Mouse (Mus musculus): ENCODE measurements around the gene Sp7.

Gene Sp7

GRCm38 (mm10) chr15:102377163-102377543 is 10.2 kb upstream of the Sp7 start:
- Histone ChIP-seq H3K4me1 (replicated peaks; ENCODE audit: low read depth, low read length) (peaks cover 34% of the 10 kb centered on the region), H3K9me3 (ENCODE audit: low read length) (no peaks in the 10 kb centered on the region), H3K27me3 (ENCODE audit: insufficient read depth, low read length) (peaks cover 51% of the 10 kb centered on the region), H3K4me3 (replicated peaks; ENCODE audit: low read length) (peak overlapping the region; percentile 87), H3K36me3 (ENCODE audit: insufficient read depth, low read length) (no peaks in the 10 kb centered on the region)
- TF ChIP-seq CTCF (conservative IDR thresholded peaks at IDR 0.05; ENCODE audit: low read length) (peak; percentile 35), POU5F1 (IDR thresholded peaks at IDR 0.05; ENCODE audit: borderline replicate concordance, low read length) (no peak), NANOG (IDR thresholded peaks at IDR 0.05; ENCODE audit: borderline replicate concordance, low read length) (no peak)

- H3K4me3 ChIP-seq (replicated peaks; ENCODE audit: low read length): peak overlapping the region; percentile 87
- H3K36me3 ChIP-seq (ENCODE audit: insufficient read depth, low read length): no peaks in the 10 kb centered on the region
- TF ChIP-seq NANOG (IDR thresholded peaks at IDR 0.05; ENCODE audit: borderline replicate concordance, low read length) (no peak), POU5F1 (IDR thresholded peaks at IDR 0.05; ENCODE audit: borderline replicate concordance, low read length) (no peak), CTCF (conservative IDR thresholded peaks at IDR 0.05; ENCODE audit: low read length) (no peak)
- peaks cover 34% of the 10 kb centered on the region for H3K4me1 ChIP-seq (replicated peaks; ENCODE audit: low read depth, low read length)
- peaks cover 56% of the 10 kb centered on the region for H3K27me3 ChIP-seq (ENCODE audit: insufficient read depth, low read length)
- H3K9me3 ChIP-seq (ENCODE audit: low read length): no peaks in the 10 kb centered on the region
Measured at GRCm38 (mm10) chr15:102376453-102377162, 9.6 kb upstream of the Sp7 start.

- Histone ChIP-seq H3K27me3 (ENCODE audit: insufficient read depth, low read length) (peaks cover 88% of the 10 kb centered on the region), H3K36me3 (ENCODE audit: insufficient read depth, low read length) (no peaks in the 10 kb centered on the region), H3K4me1 (replicated peaks; ENCODE audit: low read depth, low read length) (peaks cover 43% of the 10 kb centered on the region), H3K4me3 (replicated peaks; ENCODE audit: low read length) (peak overlapping the region; percentile 68), H3K9me3 (ENCODE audit: low read length) (no peaks in the 10 kb centered on the region)
- TF ChIP-seq CTCF (conservative IDR thresholded peaks at IDR 0.05; ENCODE audit: low read length) (no peak), NANOG (IDR thresholded peaks at IDR 0.05; ENCODE audit: borderline replicate concordance, low read length) (no peak), POU5F1 (IDR thresholded peaks at IDR 0.05; ENCODE audit: borderline replicate concordance, low read length) (no peak)
Measured at GRCm38 (mm10) chr15:102370727-102371126, 3.7 kb upstream of the Sp7 start.

GRCm38 (mm10) chr15:102369972-102370371 is 3.0 kb upstream of the Sp7 start:
- peaks cover 44% of the 10 kb centered on the region for H3K4me1 ChIP-seq (replicated peaks; ENCODE audit: low read depth, low read length)
- TF ChIP-seq CTCF (conservative IDR thresholded peaks at IDR 0.05; ENCODE audit: low read length) (no peak), NANOG (IDR thresholded peaks at IDR 0.05; ENCODE audit: borderline replicate concordance, low read length) (no peak)
- H3K4me3 ChIP-seq (replicated peaks; ENCODE audit: low read length): peak overlapping the region; percentile 68
- H3K27me3 ChIP-seq (ENCODE audit: insufficient read depth, low read length): peaks cover 88% of the 10 kb centered on the region
- H3K9me3 ChIP-seq (ENCODE audit: low read length): no peaks in the 10 kb centered on the region
- H3K36me3 ChIP-seq (ENCODE audit: insufficient read depth, low read length): no peaks in the 10 kb centered on the region

- no peak for TF ChIP-seq CTCF (conservative IDR thresholded peaks at IDR 0.05; ENCODE audit: low read length)
- TF ChIP-seq NANOG (IDR thresholded peaks at IDR 0.05; ENCODE audit: borderline replicate concordance, low read length): no peak
- TF ChIP-seq POU5F1 (IDR thresholded peaks at IDR 0.05; ENCODE audit: borderline replicate concordance, low read length): no peak
- Histone ChIP-seq H3K4me3 (replicated peaks; ENCODE audit: low read length) (peak overlapping the region; percentile 26; the same call in 1 of the 2 replicates), H3K36me3 (ENCODE audit: insufficient read depth, low read length) (no peaks in the 10 kb centered on the region), H3K27me3 (ENCODE audit: insufficient read depth, low read length) (peaks cover 92% of the 10 kb centered on the region), H3K9me3 (ENCODE audit: low read length) (no peaks in the 10 kb centered on the region), H3K4me1 (replicated peaks; ENCODE audit: low read depth, low read length) (peaks cover 40% of the 10 kb centered on the region)
Measured at GRCm38 (mm10) chr15:102366238-102366637, 744 bp downstream of the Sp7 start.

- H3K27me3 ChIP-seq (ENCODE audit: insufficient read depth, low read length): peaks cover 88% of the 10 kb centered on the region
- H3K36me3 ChIP-seq (ENCODE audit: insufficient read depth, low read length): no peaks in the 10 kb centered on the region
- H3K4me3 ChIP-seq (replicated peaks; ENCODE audit: low read length): no peak overlapping the region
- no peaks in the 10 kb centered on the region for H3K9me3 ChIP-seq (ENCODE audit: low read length)
- H3K4me1 ChIP-seq (replicated peaks; ENCODE audit: low read depth, low read length): peaks cover 24% of the 10 kb centered on the region
- TF ChIP-seq NANOG (IDR thresholded peaks at IDR 0.05; ENCODE audit: borderline replicate concordance, low read length) (no peak), POU5F1 (IDR thresholded peaks at IDR 0.05; ENCODE audit: borderline replicate concordance, low read length) (no peak), CTCF (conservative IDR thresholded peaks at IDR 0.05; ENCODE audit: low read length) (no peak)
Measured at GRCm38 (mm10) chr15:102364678-102365077, 2.3 kb downstream of the Sp7 start.

- Histone ChIP-seq H3K4me1 (replicated peaks; ENCODE audit: low read depth, low read length) (peaks cover 41% of the 10 kb centered on the region), H3K27me3 (ENCODE audit: insufficient read depth, low read length) (peaks cover 91% of the 10 kb centered on the region), H3K9me3 (ENCODE audit: low read length) (no peaks in the 10 kb centered on the region), H3K4me3 (replicated peaks; ENCODE audit: low read length) (no peak overlapping the region), H3K36me3 (ENCODE audit: insufficient read depth, low read length) (no peaks in the 10 kb centered on the region)
- TF ChIP-seq CTCF (conservative IDR thresholded peaks at IDR 0.05; ENCODE audit: low read length): no peak
- no peak for TF ChIP-seq NANOG (IDR thresholded peaks at IDR 0.05; ENCODE audit: borderline replicate concordance, low read length)
- TF ChIP-seq POU5F1 (IDR thresholded peaks at IDR 0.05; ENCODE audit: borderline replicate concordance, low read length): no peak
Measured at GRCm38 (mm10) chr15:102362648-102363047, 4.3 kb downstream of the Sp7 start.

- Histone ChIP-seq H3K4me1 (replicated peaks; ENCODE audit: low read depth, low read length) (peaks cover 45% of the 10 kb centered on the region), H3K36me3 (ENCODE audit: insufficient read depth, low read length) (no peaks in the 10 kb centered on the region), H3K4me3 (replicated peaks; ENCODE audit: low read length) (peak overlapping the region; percentile 78), H3K9me3 (ENCODE audit: low read length) (no peaks in the 10 kb centered on the region), H3K27me3 (ENCODE audit: insufficient read depth, low read length) (peaks cover 84% of the 10 kb centered on the region)
- TF ChIP-seq POU5F1 (IDR thresholded peaks at IDR 0.05; ENCODE audit: borderline replicate concordance, low read length) (no peak), NANOG (IDR thresholded peaks at IDR 0.05; ENCODE audit: borderline replicate concordance, low read length) (no peak), CTCF (conservative IDR thresholded peaks at IDR 0.05; ENCODE audit: low read length) (no peak)
Measured at GRCm38 (mm10) chr15:102358834-102359233, 8.1 kb downstream of the Sp7 start.

GRCm38 (mm10) chr15:102358126-102358525 is 8.9 kb downstream of the Sp7 start:
- peaks cover 82% of the 10 kb centered on the region for H3K27me3 ChIP-seq (ENCODE audit: insufficient read depth, low read length)
- TF ChIP-seq NANOG (IDR thresholded peaks at IDR 0.05; ENCODE audit: borderline replicate concordance, low read length) (peak; percentile 30; the same call in 1 of the 2 replicates), POU5F1 (IDR thresholded peaks at IDR 0.05; ENCODE audit: borderline replicate concordance, low read length) (no peak)

More at GRCm38 (mm10) chr15:102358126-102358525, 8.9 kb downstream of the Sp7 start:
- Histone ChIP-seq H3K9me3 (ENCODE audit: low read length) (no peaks in the 10 kb centered on the region), H3K4me1 (replicated peaks; ENCODE audit: low read depth, low read length) (peaks cover 45% of the 10 kb centered on the region), H3K36me3 (ENCODE audit: insufficient read depth, low read length) (no peaks in the 10 kb centered on the region), H3K4me3 (replicated peaks; ENCODE audit: low read length) (peak overlapping the region; percentile 78)

Data from E14TG2a.4 (cell line).